ENCODE assay signal across 15 mouse cellular contexts in genomic region chr8:108935834-108936694, GRCm38 (mm10).
DNase-seq lines count a peak whose midpoint lies in the region; ATAC-seq and TF ChIP-seq lines count a peak whose summit lies in the region.
"Had no signal": no experiment of that assay in that cellular context is flagged by ENCODE, and none has a peak within 500 bp of the region (broad histone marks: within the 10 kb centered on the region; RNA-seq: fewer than 3 reads in every experiment).

No protein-coding gene starts in this region.

- H3K9me3 ChIP-seq in embryonic facial prominence, embryonic 13.5 days = 0 out of 2 replicates have a peak, but pooled peaks cover 4% of the 10 kb centered on the region
- H3K9me3 ChIP-seq in embryonic facial prominence, embryonic 10.5 days = 0 out of 2 replicates have a peak, but pooled peaks cover 2% of the 10 kb centered on the region
- no peaks in the 10 kb centered on the region for H3K9me3 ChIP-seq in lung, embryonic 14.5 days (ENCODE audit: low read depth, low read length)
- H3K9me3 ChIP-seq in forebrain, embryonic 16.5 days (ENCODE audit: control insufficient read depth, low read length) = no peaks in the 10 kb centered on the region; the same call in 1 of the 2 replicates
- no peaks in the 10 kb centered on the region for H3K9me3 ChIP-seq in stomach, embryonic 15.5 days
- H3K9me3 ChIP-seq: heart, embryonic 12.5 days had no signal

- H3K27ac ChIP-seq in embryonic facial prominence, embryonic 13.5 days = no peak overlapping the region
- no peak overlapping the region for H3K27ac ChIP-seq in embryonic facial prominence, embryonic 10.5 days (replicated peaks)
- H3K27ac ChIP-seq in lung, embryonic 14.5 days (ENCODE audit: low read depth) = no peak overlapping the region
- H3K27ac ChIP-seq in forebrain, embryonic 16.5 days (ENCODE audit: low read length) = peak overlapping the region; percentile 1; the same call in 1 of the 2 replicates
- H3K27ac ChIP-seq in stomach, embryonic 15.5 days = peak overlapping the region; percentile 6; the same call in 1 of the 2 replicates

- peaks cover 56% of the 10 kb centered on the region for H3K36me3 ChIP-seq in embryonic facial prominence, embryonic 13.5 days
- peaks cover 77% of the 10 kb centered on the region for H3K36me3 ChIP-seq in embryonic facial prominence, embryonic 10.5 days (replicated peaks)
- peaks cover 46% of the 10 kb centered on the region for H3K36me3 ChIP-seq in lung, embryonic 14.5 days (ENCODE audit: insufficient read depth)
- no peaks in the 10 kb centered on the region for H3K36me3 ChIP-seq in forebrain, embryonic 16.5 days (ENCODE audit: control insufficient read depth, insufficient read depth)
- peaks cover 18% of the 10 kb centered on the region; the same call in 1 of the 2 replicates for H3K36me3 ChIP-seq in stomach, embryonic 15.5 days

- peaks cover 21% of the 10 kb centered on the region for H3K4me1 ChIP-seq in embryonic facial prominence, embryonic 13.5 days
- H3K4me1 ChIP-seq in embryonic facial prominence, embryonic 10.5 days = peaks cover 23% of the 10 kb centered on the region
- H3K4me1 ChIP-seq in lung, embryonic 14.5 days (ENCODE audit: insufficient read depth) = no peaks in the 10 kb centered on the region
- H3K4me1 ChIP-seq in forebrain, embryonic 16.5 days (replicated peaks; ENCODE audit: control insufficient read depth, insufficient read depth, low read length) = peaks cover 30% of the 10 kb centered on the region
- H3K4me1 ChIP-seq in stomach, embryonic 15.5 days = peaks cover 3% of the 10 kb centered on the region; the same call in 1 of the 2 replicates

- TF ChIP-seq CTCF in lung, embryonic 14.5 days (IDR thresholded peaks at IDR 0.05; ENCODE audit: low read depth) = no peak

- no peak for DNase-seq in embryonic facial prominence, embryonic 10.5 days (ENCODE audit: low spot score)
- DNase-seq in lung, embryonic 14.5 days = peak; percentile 52
- DNase-seq in lung, postnatal 25 days (ENCODE audit: low spot score) = no peak
- no peak for DNase-seq in heart, postnatal 4 days
- DNase-seq in heart, postnatal 14 days = no peak
- DNase-seq: adrenal gland, postnatal 36 days; gastrocnemius, postnatal 10 days; kidney, adult 18-20 months; lung, postnatal 14 days; right cerebral cortex, postnatal 14 days had no signal

- H3K9ac ChIP-seq in embryonic facial prominence, embryonic 13.5 days = no peak overlapping the region
- no peak overlapping the region for H3K9ac ChIP-seq in lung, embryonic 14.5 days
- no peak overlapping the region for H3K9ac ChIP-seq in forebrain, embryonic 16.5 days (replicated peaks; ENCODE audit: low read depth, low read length)
- no peak overlapping the region for H3K9ac ChIP-seq in stomach, embryonic 15.5 days
- H3K9ac ChIP-seq: heart, embryonic 12.5 days had no signal

- whole genome bisulfite sequencing in embryonic facial prominence, embryonic 13.5 days = 66% methylated on average over 18 of the region's 18 CpGs
- WGBS in embryonic facial prominence, embryonic 10.5 days = 88% methylated on average over 18 of the region's 18 CpGs
- 63% methylated on average over 18 of the region's 18 CpGs for WGBS in lung, embryonic 14.5 days
- 49% methylated on average over 18 of the region's 18 CpGs for WGBS in forebrain, embryonic 16.5 days
- WGBS in stomach, embryonic 15.5 days = 71% methylated on average over 18 of the region's 18 CpGs

- intact Hi-C loops in heart, postnatal 14 days (cut with DNase I) = no loop called here

- H3K27me3 ChIP-seq in embryonic facial prominence, embryonic 13.5 days = no peaks in the 10 kb centered on the region
- H3K27me3 ChIP-seq in embryonic facial prominence, embryonic 10.5 days (replicated peaks; ENCODE audit: low read depth, poor library complexity, severe bottlenecking) = no peaks in the 10 kb centered on the region
- H3K27me3 ChIP-seq in lung, embryonic 14.5 days (ENCODE audit: insufficient read depth, low read length) = no peaks in the 10 kb centered on the region
- H3K27me3 ChIP-seq in forebrain, embryonic 16.5 days (replicated peaks; ENCODE audit: control insufficient read depth, insufficient read depth, low read length) = no peaks in the 10 kb centered on the region
- H3K27me3 ChIP-seq in stomach, embryonic 15.5 days (replicated peaks) = no peaks in the 10 kb centered on the region

- H3K4me2 ChIP-seq in embryonic facial prominence, embryonic 13.5 days = no peak overlapping the region
- H3K4me2 ChIP-seq in lung, embryonic 14.5 days = no peak overlapping the region
- no peak overlapping the region for H3K4me2 ChIP-seq in forebrain, embryonic 16.5 days (ENCODE audit: low read length)
- H3K4me2 ChIP-seq in stomach, embryonic 15.5 days = no peak overlapping the region
- H3K4me2 ChIP-seq: heart, embryonic 12.5 days had no signal

- H3K4me3 ChIP-seq in embryonic facial prominence, embryonic 13.5 days = no peak overlapping the region
- H3K4me3 ChIP-seq in embryonic facial prominence, embryonic 10.5 days = no peak overlapping the region
- no peak overlapping the region for H3K4me3 ChIP-seq in lung, embryonic 14.5 days (ENCODE audit: low read depth, low read length)
- no peak overlapping the region for H3K4me3 ChIP-seq in forebrain, embryonic 16.5 days (replicated peaks; ENCODE audit: low read length)
- H3K4me3 ChIP-seq in stomach, embryonic 15.5 days (replicated peaks) = no peak overlapping the region
- H3K4me3 ChIP-seq: erythroblast, embryonic 14.5 days; heart, embryonic 12.5 days had no signal

- 0 out of 2 replicates have a peak, but pooled peaks have one; percentile 71 for ATAC-seq in embryonic facial prominence, embryonic 13.5 days (ENCODE audit: insufficient number of reproducible peaks, insufficient read depth, low FRiP score, low TSS enrichment, low read depth)
- ATAC-seq in lung, embryonic 14.5 days (ENCODE audit: insufficient read depth) = no peak
- ATAC-seq in forebrain, embryonic 16.5 days = no peak
- ATAC-seq in stomach, embryonic 15.5 days (ENCODE audit: insufficient read depth, low FRiP score, low read depth) = no peak

Comparison
In these comparisons a context has a peak if more than half of its experiments do, and no peak if none do; other contexts are left out.
1. H3K27ac ChIP-seq: peak in forebrain, embryonic 16.5 days (single experiment) and stomach, embryonic 15.5 days (single experiment); none in embryonic facial prominence, embryonic 13.5 days (single experiment), embryonic facial prominence, embryonic 10.5 days (single experiment) and lung, embryonic 14.5 days (single experiment).